Mouse (Mus musculus) cerebellum, adult 2 months (tissue): Measurements from ENCODE around the gene Pxmp4. TPM values are rescaled to one million over a fixed set of nuclear protein-coding genes. Genes with fewer than 3 reads are reported as not detected.

Experiments
- DNase-seq, 2 experiments: peaks; one replicate each; pipeline ENCODE4 v3.0.0; 2021
- H3K27ac ChIP-seq: fragments of 200-500 bp; 2 replicates; pipeline ENCODE4 v1.5.1; 2012; ENCODE audit warnings: low read length, control low read depth, inconsistent platforms; ENCODE audit not compliant: insufficient read depth
- H3K27me3 ChIP-seq: fragments of 200-500 bp; 2 replicates; pipeline ENCODE4 v1.6.1; 2012; ENCODE audit warnings: inconsistent platforms, mild to moderate bottlenecking, low read length, moderate library complexity; ENCODE audit not compliant: control insufficient read depth, insufficient read depth
- H3K4me1 ChIP-seq: fragments of 200-500 bp; 2 replicates; pipeline ENCODE4 v1.6.1; 2011; ENCODE audit warnings: low read length; ENCODE audit not compliant: control insufficient read depth, insufficient read depth
- H3K4me3 ChIP-seq: fragments of 200-500 bp; replicated peaks from 2 replicates; pipeline ENCODE3; 2011; ENCODE audit warnings: mild to moderate bottlenecking, low read depth, low read length, control low read depth; ENCODE audit not compliant: insufficient read depth
- CTCF ChIP-seq: fragments of 200-500 bp; IDR thresholded peaks from 2 replicates; pipeline ENCODE4 v1.5.1; 2011; ENCODE audit warnings: low read depth, mild to moderate bottlenecking, control low read depth, low read length, moderate library complexity, borderline replicate concordance; ENCODE audit not compliant: insufficient read depth
- POLR2A ChIP-seq: fragments of 200-500 bp; IDR thresholded peaks from 2 replicates; pipeline ENCODE4 v1.6.1; 2011; ENCODE audit warnings: low read length, control low read depth, borderline replicate concordance; ENCODE audit not compliant: insufficient read depth
- WGBS: fragments of 180-500 bp; shearing (Covaris S2); methylation state at CpG from one replicate; pipeline ENCODE4 v1.1.7; 2018; 5-methylcytosine and 5-hydroxymethylcytosine counted together
- polyA plus RNA-seq: library from polyadenylated mRNA; depleted of rRNA; stranded (reverse); fragments of >200 nt; gene quantifications from 2 replicates; pipeline ENCODE4 v1.2.3, GENCODE M21; 2012

Gene Pxmp4
- polyA plus RNA-seq, 1 experiment: 14.9 TPM

DNA sequence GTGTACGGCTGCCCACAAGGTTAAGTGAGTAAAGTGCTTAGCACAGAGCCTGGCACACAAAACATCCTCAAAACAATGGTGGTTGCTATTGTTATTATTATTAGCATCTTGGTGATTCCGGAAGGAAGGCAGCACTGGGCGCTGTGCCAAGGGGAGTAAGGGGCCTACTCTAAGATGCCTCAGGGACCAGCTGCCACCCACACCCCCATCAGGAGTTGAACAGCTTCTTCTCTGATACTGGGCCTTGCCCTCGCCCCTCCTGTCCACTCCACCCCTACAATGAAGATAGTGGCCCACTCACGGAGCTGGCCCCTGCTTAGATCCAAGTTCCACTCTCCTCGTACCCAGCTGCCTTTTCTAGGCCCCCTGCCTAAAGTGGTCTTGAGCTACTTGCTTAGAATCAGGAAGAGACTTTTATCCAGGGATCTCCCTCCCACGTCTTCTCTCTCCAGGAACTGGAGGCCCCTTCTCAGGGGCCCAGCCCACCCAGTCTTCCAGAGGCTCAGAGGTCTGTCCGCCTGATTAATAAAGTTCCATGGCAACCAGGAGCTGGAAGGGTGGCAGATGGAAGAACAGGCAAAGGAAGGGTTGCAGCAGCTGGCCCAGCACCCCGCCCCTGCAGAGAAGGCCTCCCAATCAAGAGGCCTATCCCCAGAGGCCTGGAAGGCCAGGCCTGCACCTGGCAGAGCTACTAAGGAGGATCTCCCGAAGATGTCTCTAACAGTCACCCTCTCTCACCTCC lies 35.0 kb downstream of the Pxmp4 start:
- no peak overlapping the region for H3K27ac ChIP-seq
- DNase-seq: no peak
- H3K4me1 ChIP-seq: peaks cover 24% of the 10 kb centered on the region
- 55% methylated on average over 10 of the region's 10 CpGs for WGBS
- H3K4me3 ChIP-seq: no peak overlapping the region
- TF ChIP-seq POLR2A (no peak), CTCF (no peak)
- no peaks in the 10 kb centered on the region for H3K27me3 ChIP-seq

- no peak for TF ChIP-seq CTCF
- no peak for TF ChIP-seq POLR2A
- DNase-seq: no peak
- WGBS: 85% methylated on average over 2 of the region's 2 CpGs
- Histone ChIP-seq H3K4me3 (no peak overlapping the region), H3K4me1 (peaks cover 32% of the 10 kb centered on the region), H3K27me3 (no peaks in the 10 kb centered on the region), H3K27ac (no peak overlapping the region)
These were observed 35.7 kb downstream of the Pxmp4 start for GRCm38 (mm10) chr2:154567766-154568165.

GRCm38 (mm10) chr2:154566641-154567040 lies 36.9 kb downstream of the Pxmp4 start:
- Histone ChIP-seq H3K27ac (no peak overlapping the region), H3K4me3 (no peak overlapping the region), H3K4me1 (peaks cover 33% of the 10 kb centered on the region), H3K27me3 (no peaks in the 10 kb centered on the region)
- 75% methylated on average over 8 of the region's 8 CpGs for WGBS
- TF ChIP-seq POLR2A (no peak), CTCF (no peak)
- DNase-seq: no peak

DNA sequence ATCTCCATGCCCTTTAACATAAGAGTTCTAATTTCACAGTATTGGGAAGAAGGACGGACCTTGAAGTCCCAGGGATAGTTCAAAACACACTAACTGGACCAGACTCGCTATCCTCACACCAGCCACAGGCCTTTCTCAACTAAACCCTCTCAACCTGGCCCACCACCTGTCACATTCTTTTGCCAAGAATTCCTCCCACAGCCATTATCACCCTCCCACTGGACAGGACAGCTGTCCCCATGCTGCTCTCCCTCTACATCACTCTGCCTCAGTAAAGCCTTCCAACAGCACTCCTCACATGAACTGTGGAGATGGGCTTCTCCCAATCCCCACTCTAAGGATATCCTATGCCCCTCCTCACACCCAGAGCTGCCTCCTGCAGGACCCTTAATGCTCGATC lies 37.9 kb downstream of the Pxmp4 start:
- TF ChIP-seq CTCF: no peak
- TF ChIP-seq POLR2A: no peak
- Histone ChIP-seq H3K4me3 (no peak overlapping the region), H3K4me1 (peaks cover 36% of the 10 kb centered on the region), H3K27ac (peak overlapping the region; percentile 59), H3K27me3 (no peaks in the 10 kb centered on the region)
- peak; percentile 87 to 92 for DNase-seq
- WGBS: 14% methylated on average over 3 of the region's 3 CpGs

DNA sequence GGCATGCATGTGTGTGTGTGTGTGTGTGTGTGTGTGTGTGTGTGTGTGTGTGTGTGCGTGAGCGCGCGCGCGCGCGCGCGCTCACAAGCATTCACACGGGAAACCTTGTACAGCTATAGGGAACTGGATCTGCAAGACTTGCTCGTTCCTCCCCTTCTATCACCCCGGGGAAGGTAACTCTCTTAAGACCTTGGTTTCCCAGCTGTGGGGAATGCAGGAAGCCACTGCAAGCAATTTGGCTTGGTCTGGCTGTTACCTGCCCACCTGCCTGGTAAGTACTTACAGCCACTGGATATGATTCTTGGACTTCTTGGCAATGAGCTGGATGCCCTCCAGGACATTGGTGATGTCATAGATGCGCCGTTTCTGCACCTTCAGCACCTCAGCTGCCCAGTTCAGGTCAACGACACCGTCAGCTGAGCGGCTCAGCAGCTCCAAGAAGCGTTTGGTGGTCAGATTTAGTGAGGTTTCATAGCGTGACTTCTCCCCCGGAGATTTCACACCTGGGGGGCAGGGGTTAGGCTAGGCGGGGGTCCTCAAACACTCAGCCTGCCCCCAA lies 39.8 kb downstream of the Pxmp4 start:
- no peak for DNase-seq
- Histone ChIP-seq H3K27me3 (no peaks in the 10 kb centered on the region), H3K4me3 (no peak overlapping the region), H3K4me1 (peaks cover 45% of the 10 kb centered on the region), H3K27ac (no peak overlapping the region)
- TF ChIP-seq CTCF: no peak
- no peak for TF ChIP-seq POLR2A
- WGBS: 91% methylated on average over 22 of the region's 22 CpGs

GRCm38 (mm10) chr2:154558264-154559039 lies 45.1 kb downstream of the Pxmp4 start, which contains the start of gene Necab3:
Gene Necab3, minus strand, starts transcription at chr2:154558890.
- TF ChIP-seq POLR2A (peak; percentile 59), CTCF (no peak)
- Histone ChIP-seq H3K27me3 (no peaks in the 10 kb centered on the region), H3K4me1 (peaks cover 34% of the 10 kb centered on the region), H3K4me3 (peak within 1 kb of the TSS; percentile 75), H3K27ac (peak within 1 kb of the TSS; percentile 29)
- WGBS: 4% methylated on average over 34 of the region's 34 CpGs
- DNase-seq: peak; percentile 76 to 79

DNA sequence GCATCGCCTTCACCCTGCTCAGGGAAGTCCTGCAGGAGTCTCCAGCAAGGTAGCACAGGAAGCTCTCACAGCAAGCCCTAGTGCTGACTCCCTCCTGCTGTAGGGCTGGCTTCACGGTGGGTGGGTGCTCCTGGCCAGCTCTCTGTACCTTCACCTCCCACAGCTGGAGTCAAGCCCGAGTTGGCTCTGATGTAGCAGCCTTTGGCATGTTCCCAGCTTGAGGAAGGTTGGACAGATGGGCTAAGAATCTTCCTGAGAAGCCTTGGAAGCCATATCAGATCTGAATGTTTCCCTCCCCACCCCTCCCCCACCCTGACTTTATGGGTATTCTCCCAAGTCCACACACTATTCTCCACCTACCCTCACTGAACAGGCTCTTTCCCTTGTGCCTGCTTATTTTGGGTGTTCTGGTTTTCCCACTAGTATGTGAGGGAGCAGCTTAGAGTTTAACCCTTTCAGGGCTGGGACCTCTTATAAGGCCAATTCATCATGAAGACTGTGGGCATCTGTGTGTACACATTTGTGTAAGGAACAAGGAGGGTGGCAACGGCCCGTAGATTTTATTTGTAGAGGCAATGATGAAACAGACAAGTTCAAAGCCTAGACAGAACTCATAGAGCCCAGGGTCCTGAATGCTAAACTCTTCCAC lies 46.2 kb downstream of the Pxmp4 start:
- Histone ChIP-seq H3K4me3 (peak overlapping the region; percentile 75), H3K27me3 (no peaks in the 10 kb centered on the region), H3K4me1 (peaks cover 31% of the 10 kb centered on the region), H3K27ac (no peak overlapping the region)
- 23% methylated on average over 5 of the region's 5 CpGs for WGBS
- no peak for TF ChIP-seq POLR2A
- TF ChIP-seq CTCF: no peak
- DNase-seq: peak in 1 of 2 experiments; percentile 47

GRCm38 (mm10) chr2:154555235-154555634 lies 48.3 kb downstream of the Pxmp4 start:
- 51% methylated on average over 6 of the region's 6 CpGs for WGBS
- TF ChIP-seq POLR2A: no peak
- no peak for TF ChIP-seq CTCF

More at GRCm38 (mm10) chr2:154555235-154555634, 48.3 kb downstream of the Pxmp4 start:
- Histone ChIP-seq H3K4me3 (no peak overlapping the region), H3K27ac (no peak overlapping the region), H3K4me1 (peaks cover 35% of the 10 kb centered on the region), H3K27me3 (no peaks in the 10 kb centered on the region)
- no peak for DNase-seq
